Mouse (Mus musculus) brain, adult 10 weeks (tissue): ENCODE results near the gene Troap. TPM values are rescaled to one million over a fixed set of nuclear protein-coding genes. Genes with fewer than 3 reads are reported as not detected.

ENCODE experiments used
- polyA plus RNA-seq: library from polyadenylated mRNA; stranded (reverse); fragments of 350-450 nt; fragmentation: Illumina TruSeq; extraction: RNeasy Lipid Tissue Mini Kit (QIAGEN cat#74804); gene quantifications from one replicate; pipeline ENCODE4 v1.2.3, GENCODE M21; 2015; ENCODE audit warnings: low read depth, low replicate concordance

Gene Troap
- polyA plus RNA-seq: not detected

DNA sequence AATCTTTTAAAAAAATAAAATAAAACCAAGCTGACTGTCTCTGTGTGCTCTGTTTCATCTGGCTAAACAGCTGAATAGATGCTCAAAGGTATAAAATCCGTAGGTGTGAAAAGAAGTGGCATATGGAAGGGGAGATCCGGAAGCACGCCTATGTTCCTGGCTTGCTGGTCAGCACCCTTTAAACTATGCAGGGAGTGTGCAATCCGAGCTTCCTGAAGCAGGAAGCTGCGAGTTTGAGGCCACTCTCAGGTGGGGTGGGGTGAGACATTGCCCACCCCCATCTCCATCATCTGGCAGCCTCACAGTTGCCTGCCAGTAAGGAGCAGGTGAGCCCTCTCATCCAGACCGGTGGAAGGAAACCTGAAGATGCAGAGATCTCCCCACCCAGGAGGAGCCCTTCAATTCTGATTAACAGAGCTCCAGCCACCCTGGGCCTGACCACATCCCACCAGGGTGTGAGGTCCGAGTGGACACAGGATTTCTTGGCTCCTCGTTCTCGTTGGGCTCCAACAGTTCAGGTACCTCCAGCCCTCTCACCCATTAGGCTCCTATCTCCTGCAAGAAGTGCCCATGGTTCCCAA, at the start of gene Troap:
Troap (plus strand) TSS at position 557 of the 581 bp plus-strand sequence.

GRCm38 (mm10) chr15:99029619-99030584, 44.5 kb upstream of the Troap start, which contains the start of gene Tuba1c:
TSS of gene Tuba1c (plus strand) at chr15:99029891.

DNA sequence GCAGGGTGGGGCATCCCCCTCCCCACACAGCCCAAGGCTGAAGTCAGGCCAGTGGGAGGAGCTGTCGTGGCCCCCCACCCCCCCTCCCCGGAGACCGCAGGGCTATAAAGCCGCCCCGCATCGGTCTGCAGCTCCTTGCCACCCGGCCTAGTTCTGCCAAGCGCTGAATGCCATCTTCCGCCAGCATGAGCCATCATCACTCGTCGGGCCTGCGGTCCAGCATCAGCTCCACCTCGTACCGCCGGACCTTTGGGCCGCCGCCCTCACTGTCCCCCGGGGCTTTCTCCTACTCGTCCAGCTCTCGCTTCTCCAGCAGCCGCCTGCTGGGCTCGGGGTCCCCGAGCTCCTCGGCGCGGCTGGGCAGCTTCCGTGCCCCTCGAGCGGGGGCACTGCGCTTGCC, 19.3 kb upstream of the Troap start, which contains the start of gene Prph:
Prph (plus strand) TSS at position 135 of the 400 bp plus-strand sequence.

GRCm38 (mm10) chr15:99087253-99088075, 13.1 kb downstream of the Troap start, which contains the start of gene C1ql4:
TSS of gene C1ql4 (minus strand) at chr15:99087817.

DNA sequence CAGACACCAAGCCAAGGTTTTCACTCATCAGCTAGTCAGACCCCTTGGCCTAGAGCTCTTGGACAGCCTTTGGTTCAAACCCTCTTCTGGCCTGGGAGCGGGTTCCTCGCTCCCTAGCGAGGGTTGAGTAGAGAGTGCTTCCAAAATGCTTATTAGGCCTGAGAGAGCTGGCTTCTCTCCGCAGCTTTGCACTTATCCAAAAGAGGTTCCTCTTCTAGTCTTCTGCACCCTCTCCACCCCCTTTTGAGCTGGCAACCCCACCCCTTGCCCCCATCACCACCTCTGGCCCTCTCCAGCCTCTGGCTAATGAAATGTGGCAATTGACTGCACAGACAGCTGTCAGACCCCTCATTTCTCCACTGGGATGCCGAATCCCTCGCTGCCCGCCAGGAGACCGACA, 18.5 kb downstream of the Troap start, which contains the start of gene Dnajc22:
Dnajc22 (plus strand) TSS at position 301 of the 400 bp plus-strand sequence.

DNA sequence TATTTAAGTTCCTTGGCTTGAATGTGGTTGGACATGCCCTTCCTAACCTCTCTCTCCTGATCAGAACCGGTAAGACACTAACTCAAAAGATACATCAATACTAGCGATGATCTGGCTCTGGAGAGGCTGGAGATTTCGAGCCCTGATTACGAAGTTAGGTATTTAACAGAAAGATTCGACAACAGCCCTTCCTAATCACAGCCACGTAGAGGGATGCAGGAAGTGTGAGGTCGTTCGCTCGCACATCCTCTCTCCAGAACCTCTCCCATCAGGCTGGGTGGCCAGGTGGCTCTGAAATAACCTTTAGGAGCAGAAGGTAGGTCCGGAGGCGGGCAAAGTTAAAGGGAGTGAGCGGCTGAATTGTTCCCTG, 51.3 kb downstream of the Troap start, which contains the start of gene Spats2:
Spats2 (plus strand) TSS at position 206 of the 370 bp plus-strand sequence.

Other genes with a start within 250 kb of the Troap start
- 80.7 TPM for gene Prkag1, start 243.1 kb upstream of the Troap start, polyA plus RNA-seq
- gene Kmt2d, start 203.4 kb upstream of the Troap start, polyA plus RNA-seq: 21.3 TPM
- 15.3 TPM for gene Rhebl1, start 180.0 kb upstream of the Troap start, polyA plus RNA-seq
- gene Dhh, start 176.0 kb upstream of the Troap start, polyA plus RNA-seq: 0.10 TPM
- 12.2 TPM for gene Lmbr1l, start 156.3 kb upstream of the Troap start, polyA plus RNA-seq
- gene Tuba1b, start 140.0 kb upstream of the Troap start, polyA plus RNA-seq: 1,224 TPM
- not detected for gene Gm49450, start 121.0 kb upstream of the Troap start, polyA plus RNA-seq
- 2,104 TPM for gene Tuba1a, start 120.9 kb upstream of the Troap start, polyA plus RNA-seq
- gene Tuba1c, start 44.7 kb upstream of the Troap start, polyA plus RNA-seq: 5.4 TPM
- gene Prph, start 19.4 kb upstream of the Troap start, polyA plus RNA-seq: 4.0 TPM
- gene C1ql4, start 13.2 kb downstream of the Troap start, polyA plus RNA-seq: 1.6 TPM
- gene Dnajc22, start 18.6 kb downstream of the Troap start, polyA plus RNA-seq: 0.30 TPM
- 23.8 TPM for gene Spats2, start 51.3 kb downstream of the Troap start, polyA plus RNA-seq
- gene Kcnh3, start 150.3 kb downstream of the Troap start, polyA plus RNA-seq: 71.3 TPM
- gene Mcrs1, start 177.4 kb downstream of the Troap start, polyA plus RNA-seq: 84.0 TPM
- gene Prpf40b, start 220.5 kb downstream of the Troap start, polyA plus RNA-seq: 79.2 TPM
- 1.00 TPM for gene Fam186b, start 221.3 kb downstream of the Troap start, polyA plus RNA-seq